Mouse (Mus musculus): Measurements from ENCODE around the gene Vmn1r235. TPM values are rescaled to one million over a fixed set of nuclear protein-coding genes. Genes with fewer than 3 reads are reported as not detected.

The Vmn1r235 gene
- total and polyA plus RNA-seq, 3 experiments = not detected

- no peaks in the 10 kb centered on the region for H3K79me2 ChIP-seq (replicated peaks; ENCODE audit: control insufficient read depth, extremely low read depth, insufficient read depth, poor library complexity, severe bottlenecking)
- dilution Hi-C loops (cut with MboI; ENCODE audit: extremely low pct_ligation_motif_present, extremely low pct_unique_long_range_greater_than_20kb, low sequenced_read_pairs) (no loop called here), in situ Hi-C loops (cut with MboI; ENCODE audit: low pct_ligation_motif_present, low pct_unique_long_range_greater_than_20kb, low sequenced_read_pairs) (loop anchor here (10.0 kb wide), 1 partner anchor 135 kb away; the partner anchor contains the start of gene Zfp54)
- H3K27ac ChIP-seq (ENCODE audit: insufficient read depth, low read depth) = no peak overlapping the region
- no peaks in the 10 kb centered on the region for H3K36me3 ChIP-seq (replicated peaks in 1 of 2; ENCODE audit: control insufficient read depth in 1 of 2, insufficient read depth in 1 of 2, low read length in 1 of 2)
- H3K4me1 ChIP-seq (ENCODE audit: control insufficient read depth in 1 of 2, insufficient read depth in 2 of 2) = peaks cover 3 to 8% of the 10 kb centered on the region in 2 experiments; a peak in 3 of 4 replicates
- no peak for TF ChIP-seq CHD2 (IDR thresholded peaks at IDR 0.05; ENCODE audit: low read length)
- no peak for TF ChIP-seq UBTF (IDR thresholded peaks at IDR 0.05; ENCODE audit: low read depth, low read length)
- TF ChIP-seq HCFC1 (IDR thresholded peaks at IDR 0.05; ENCODE audit: low read depth, low read length) = no peak
- no peak for TF ChIP-seq POLR2AphosphoS2 (IDR thresholded peaks at IDR 0.05; ENCODE audit: low read depth, low read length)
- no peak for TF ChIP-seq SMC3 (IDR thresholded peaks at IDR 0.05; ENCODE audit: low read depth, low read length)
- no peak for TF ChIP-seq BHLHE40 (IDR thresholded peaks at IDR 0.05; ENCODE audit: low read depth, low read length)
- no peak for TF ChIP-seq ZC3H11A (IDR thresholded peaks at IDR 0.05; ENCODE audit: low read depth, low read length)
- TF ChIP-seq RAD21 (IDR thresholded peaks at IDR 0.05; ENCODE audit: low read depth, low read length) = no peak
- TF ChIP-seq JUN (IDR thresholded peaks at IDR 0.05; ENCODE audit: insufficient read depth, low read depth, low read length) = no peak
- TF ChIP-seq USF1 (IDR thresholded peaks at IDR 0.05; ENCODE audit: low read depth, low read length) = no peak
- no peak for TF ChIP-seq PAX5 (IDR thresholded peaks at IDR 0.05; ENCODE audit: low read length)
- no peak for TF ChIP-seq ZMIZ1 (IDR thresholded peaks at IDR 0.05; ENCODE audit: low read depth, low read length)
- TF ChIP-seq NELFE (IDR thresholded peaks at IDR 0.05; ENCODE audit: low read depth, low read length) = no peak
- H3K27me3 ChIP-seq (replicated peaks) = no peaks in the 10 kb centered on the region
- no peak overlapping the region for H3K4me2 ChIP-seq (ENCODE audit: insufficient read depth, low read depth, poor library complexity, severe bottlenecking)
- H3K9me3 ChIP-seq (replicated peaks; ENCODE audit: low read length) = no peaks in the 10 kb centered on the region
- no peak overlapping the region for H3K4me3 ChIP-seq (replicated peaks in 1 of 3; ENCODE audit: low read depth in 2 of 3, low read length in 2 of 3, poor library complexity in 1 of 3)
- H3K9ac ChIP-seq (ENCODE audit: insufficient read depth, low read depth) = no peak overlapping the region
- DNase-seq (ENCODE audit: extremely low read depth) = no peak
Observed at GRCm38 (mm10) chr17:21289695-21290094, 33.5 kb downstream of the Vmn1r235 start.

- in situ Hi-C loops (cut with MboI; ENCODE audit: low pct_ligation_motif_present, low pct_unique_long_range_greater_than_20kb, low sequenced_read_pairs) (no loop called here), dilution Hi-C loops (cut with MboI; ENCODE audit: extremely low pct_ligation_motif_present, extremely low pct_unique_long_range_greater_than_20kb, low sequenced_read_pairs) (no loop called here)
- Histone ChIP-seq H3K27me3 (replicated peaks) (peaks cover 12% of the 10 kb centered on the region), H3K4me1 (ENCODE audit: control insufficient read depth in 1 of 2, insufficient read depth in 2 of 2) (no peaks in the 10 kb centered on the region), H3K4me2 (ENCODE audit: insufficient read depth, low read depth, poor library complexity, severe bottlenecking) (no peak within 1 kb of the TSS), H3K36me3 (replicated peaks in 1 of 2; ENCODE audit: control insufficient read depth in 1 of 2, insufficient read depth in 1 of 2, low read length in 1 of 2) (no peaks in the 10 kb centered on the region), H3K9ac (ENCODE audit: insufficient read depth, low read depth) (no peak within 1 kb of the TSS), H3K9me3 (replicated peaks; ENCODE audit: low read length) (no peaks in the 10 kb centered on the region), H3K27ac (ENCODE audit: insufficient read depth, low read depth) (no peak within 1 kb of the TSS), H3K79me2 (replicated peaks; ENCODE audit: control insufficient read depth, extremely low read depth, insufficient read depth, poor library complexity, severe bottlenecking) (no peaks in the 10 kb centered on the region), H3K4me3 (replicated peaks in 1 of 3; ENCODE audit: low read depth in 2 of 3, low read length in 2 of 3, poor library complexity in 1 of 3) (no peak within 1 kb of the TSS)
- no peak for DNase-seq (ENCODE audit: extremely low read depth)
- no peak for TF ChIP-seq EP300 (IDR thresholded peaks at IDR 0.05; ENCODE audit: low read length)
Observed at GRCm38 (mm10) chr17:21311565-21311964, 55.4 kb downstream of the Vmn1r235 start, which contains the start of gene Vmn1r237. Vmn1r237 (plus strand) TSS chr17:21311865.

Other genes with a start within 250 kb of the Vmn1r235 start
- gene Zfp160, start 247.5 kb upstream of the Vmn1r235 start, total RNA-seq (2012; rRNA removed) = 8.9 and 12.0 TPM in 2 replicates
- gene Zfp160, start 247.5 kb upstream of the Vmn1r235 start, total RNA-seq (2014; rRNA removed) = 16.4 and 19.0 TPM in 2 replicates
- gene Zfp160, start 247.5 kb upstream of the Vmn1r235 start, polyA plus RNA-seq (2012; ENCODE audit: insufficient read length, low read depth) = 11.7 and 12.0 TPM in 2 replicates
- not detected in 2 replicates for gene Vmn1r234, start 30.3 kb upstream of the Vmn1r235 start, total RNA-seq (2012; rRNA removed)
- gene Vmn1r234, start 30.3 kb upstream of the Vmn1r235 start, total RNA-seq (2014; rRNA removed) = not detected in 2 replicates
- gene Vmn1r234, start 30.3 kb upstream of the Vmn1r235 start, polyA plus RNA-seq (2012; ENCODE audit: insufficient read length, low read depth) = not detected in 2 replicates
- gene Vmn1r236, start 26.5 kb downstream of the Vmn1r235 start, total RNA-seq (2012; rRNA removed) = not detected in 2 replicates
- gene Vmn1r236, start 26.5 kb downstream of the Vmn1r235 start, total RNA-seq (2014; rRNA removed) = not detected in 2 replicates
- not detected in 2 replicates for gene Vmn1r236, start 26.5 kb downstream of the Vmn1r235 start, polyA plus RNA-seq (2012; ENCODE audit: insufficient read length, low read depth)
- not detected in 2 replicates for gene Vmn1r237, start 55.5 kb downstream of the Vmn1r235 start, total RNA-seq (2012; rRNA removed)
- gene Vmn1r237, start 55.5 kb downstream of the Vmn1r235 start, total RNA-seq (2014; rRNA removed) = not detected in 2 replicates
- gene Vmn1r237, start 55.5 kb downstream of the Vmn1r235 start, polyA plus RNA-seq (2012; ENCODE audit: insufficient read length, low read depth) = not detected in 2 replicates
- gene Zfp677, start 127.3 kb downstream of the Vmn1r235 start, total RNA-seq (2012; rRNA removed) = 1.8 and 1.9 TPM in 2 replicates
- gene Zfp677, start 127.3 kb downstream of the Vmn1r235 start, total RNA-seq (2014; rRNA removed) = 4.1 and 4.7 TPM in 2 replicates
- gene Zfp677, start 127.3 kb downstream of the Vmn1r235 start, polyA plus RNA-seq (2012; ENCODE audit: insufficient read length, low read depth) = 1.2 and 1.4 TPM in 2 replicates
- gene Zfp54, start 166.8 kb downstream of the Vmn1r235 start, total RNA-seq (2012; rRNA removed) = 7.9 and 8.4 TPM in 2 replicates
- gene Zfp54, start 166.8 kb downstream of the Vmn1r235 start, total RNA-seq (2014; rRNA removed) = 11.9 and 12.5 TPM in 2 replicates
- gene Zfp54, start 166.8 kb downstream of the Vmn1r235 start, polyA plus RNA-seq (2012; ENCODE audit: insufficient read length, low read depth) = 3.6 and 3.8 TPM in 2 replicates
- gene Zfp51, start 194.0 kb downstream of the Vmn1r235 start, total RNA-seq (2012; rRNA removed) = 6.1 and 6.8 TPM in 2 replicates
- 16.7 and 18.1 TPM in 2 replicates for gene Zfp51, start 194.0 kb downstream of the Vmn1r235 start, total RNA-seq (2014; rRNA removed)
- 4.5 TPM in 2 replicates for gene Zfp51, start 194.0 kb downstream of the Vmn1r235 start, polyA plus RNA-seq (2012; ENCODE audit: insufficient read length, low read depth)
- 4.7 and 5.4 TPM in 2 replicates for gene Zfp53, start 232.6 kb downstream of the Vmn1r235 start, total RNA-seq (2012; rRNA removed)
- gene Zfp53, start 232.6 kb downstream of the Vmn1r235 start, total RNA-seq (2014; rRNA removed) = 8.4 and 9.6 TPM in 2 replicates
- 2.4 and 3.7 TPM in 2 replicates for gene Zfp53, start 232.6 kb downstream of the Vmn1r235 start, polyA plus RNA-seq (2012; ENCODE audit: insufficient read length, low read depth)